9 mouse cellular contexts compared by ENCODE assay signal in the genomic region with DNA sequence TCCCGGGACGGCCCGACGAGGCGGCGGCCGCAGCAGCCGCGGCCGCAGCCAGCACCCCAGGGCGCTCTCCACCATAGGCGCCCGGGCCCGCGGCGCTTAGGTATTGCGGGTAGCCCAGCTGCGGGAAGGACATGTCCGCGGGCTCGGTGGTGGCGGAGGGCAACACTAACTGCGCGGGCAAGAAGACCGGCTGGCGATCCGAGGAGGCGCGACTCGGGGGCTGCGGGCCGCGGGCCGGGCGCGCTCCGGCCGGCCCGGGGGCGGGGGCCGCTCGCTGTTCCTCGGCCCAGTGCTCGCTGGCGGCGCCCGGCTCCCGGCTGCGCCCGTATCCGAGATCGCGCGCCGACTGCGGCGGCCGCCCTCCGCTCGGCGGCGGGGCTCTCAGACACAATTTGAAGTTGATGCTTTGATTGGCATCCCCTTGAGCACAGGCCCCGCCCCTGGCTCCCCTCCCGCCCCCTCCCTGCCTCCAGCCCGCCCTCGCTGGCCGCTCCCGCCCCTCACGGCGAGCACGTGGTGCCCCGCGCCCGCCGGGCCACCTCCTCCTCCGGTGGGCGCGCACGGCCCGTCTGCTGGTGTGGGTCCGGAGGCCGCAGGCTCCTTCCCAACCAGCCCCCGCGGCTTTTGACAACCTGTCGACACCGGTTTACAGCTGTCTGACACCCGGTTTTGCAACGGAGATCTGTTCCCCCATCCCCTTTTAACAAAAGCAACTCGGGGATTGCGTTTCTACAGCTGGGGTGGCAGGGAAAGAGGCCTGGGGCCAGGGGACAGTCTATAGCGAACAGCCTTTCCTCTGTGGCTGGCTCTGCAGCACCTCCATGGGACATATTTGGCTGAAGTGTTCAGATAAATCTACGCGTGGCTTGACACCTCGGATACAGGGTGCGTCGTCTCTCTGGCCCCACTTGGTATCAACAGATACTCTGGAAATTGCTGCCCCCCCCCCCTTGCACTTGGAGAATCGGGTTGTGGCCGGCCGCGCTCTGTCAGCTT. TPM values are rescaled to one million over a fixed set of nuclear protein-coding genes. Genes with fewer than 3 reads are reported as not detected.
DNase-seq lines count a peak whose midpoint lies in the region; ATAC-seq and TF ChIP-seq lines count a peak whose summit lies in the region.
"Had no signal": no experiment of that assay in that cellular context is flagged by ENCODE, and none has a peak within 500 bp of the region (broad histone marks: within the 10 kb centered on the region; RNA-seq: fewer than 3 reads in every experiment).

A gene (minus strand): TSS at position 368 of the 996 bp plus-strand sequence.

- peak; percentile 85 for ATAC-seq in hindbrain, embryonic 11.5 days (ENCODE audit: low FRiP score)
- ATAC-seq in liver, embryonic 11.5 days (replicated peaks; ENCODE audit: low FRiP score): peak; percentile 41; the same call in 1 of the 2 replicates
- ATAC-seq in neural tube, embryonic 12.5 days (ENCODE audit: low FRiP score, low read depth): peak; percentile 76
- no peak for ATAC-seq in inflammation-experienced regulatory T-cells, adult 6 months

- peak within 1 kb of the TSS; percentile 58 for H3K9ac ChIP-seq in ES-E14 (ENCODE audit: insufficient read depth, low read depth, low read length, poor library complexity, severe bottlenecking)
- peak within 1 kb of the TSS; percentile 83 for H3K9ac ChIP-seq in hindbrain, embryonic 11.5 days (ENCODE audit: low read depth, low read length)
- no peak within 1 kb of the TSS for H3K9ac ChIP-seq in liver, embryonic 11.5 days (ENCODE audit: low read depth, low read length)
- H3K9ac ChIP-seq in neural tube, embryonic 12.5 days: peak within 1 kb of the TSS; percentile 85

- H3K27ac ChIP-seq in ES-E14 (ENCODE audit: insufficient read depth, low read depth, low read length, poor library complexity, severe bottlenecking): no peak within 1 kb of the TSS
- peak within 1 kb of the TSS; percentile 93 for H3K27ac ChIP-seq in hindbrain, embryonic 11.5 days (ENCODE audit: low read depth, low read length)
- H3K27ac ChIP-seq in liver, embryonic 11.5 days (ENCODE audit: low read depth, low read length): no peak within 1 kb of the TSS
- H3K27ac ChIP-seq in neural tube, embryonic 12.5 days: peak within 1 kb of the TSS; percentile 37

- under 1% methylated on average over 76 of the region's 100 CpGs for WGBS in hindbrain, embryonic 11.5 days
- 1% methylated on average over 83 of the region's 100 CpGs for WGBS in liver, embryonic 11.5 days
- under 1% methylated on average over 87 of the region's 100 CpGs for WGBS in neural tube, embryonic 12.5 days

- H3K9me3 ChIP-seq in ES-E14 (ENCODE audit: control insufficient read depth, insufficient read depth, low read depth, low read length): no peaks in the 10 kb centered on the region
- H3K9me3 ChIP-seq in hindbrain, embryonic 11.5 days (ENCODE audit: control insufficient read depth, low read length): no peaks in the 10 kb centered on the region
- H3K9me3 ChIP-seq in liver, embryonic 11.5 days (ENCODE audit: control insufficient read depth, low read length): no peaks in the 10 kb centered on the region
- H3K9me3 ChIP-seq in neural tube, embryonic 12.5 days: no peaks in the 10 kb centered on the region

- H3K4me3 ChIP-seq in ES-E14 (ENCODE audit: insufficient read depth in 1 of 2, low read depth in 1 of 2, low read length in 2 of 2, poor library complexity in 1 of 2, severe bottlenecking in 1 of 2): peak within 1 kb of the TSS; percentile 55 to 62
- H3K4me3 ChIP-seq in hindbrain, embryonic 11.5 days (ENCODE audit: low read depth, low read length): peak within 1 kb of the TSS; percentile 88
- peak within 1 kb of the TSS; percentile 45 for H3K4me3 ChIP-seq in liver, embryonic 11.5 days (ENCODE audit: low read depth, low read length)
- peak within 1 kb of the TSS; percentile 65 for H3K4me3 ChIP-seq in neural tube, embryonic 12.5 days

- H3K36me3 ChIP-seq in ES-E14 (ENCODE audit: control insufficient read depth, insufficient read depth, low read length, poor library complexity, severe bottlenecking): no peaks in the 10 kb centered on the region
- H3K36me3 ChIP-seq in hindbrain, embryonic 11.5 days (ENCODE audit: control insufficient read depth, insufficient read depth, low read length): no peaks in the 10 kb centered on the region
- H3K36me3 ChIP-seq in liver, embryonic 11.5 days (ENCODE audit: control insufficient read depth, insufficient read depth, low read length): no peaks in the 10 kb centered on the region
- H3K36me3 ChIP-seq in neural tube, embryonic 12.5 days: no peaks in the 10 kb centered on the region

- H3K4me1 ChIP-seq in ES-E14 (ENCODE audit: control insufficient read depth in 2 of 2, insufficient read depth in 2 of 2, low read length in 2 of 2, poor library complexity in 1 of 2): peaks cover 0 to 3% of the 10 kb centered on the region in 2 experiments; a peak in 1 of 4 replicates
- H3K4me1 ChIP-seq in hindbrain, embryonic 11.5 days (replicated peaks; ENCODE audit: control insufficient read depth, insufficient read depth, low read length): peaks cover 2% of the 10 kb centered on the region; the same call in 1 of the 2 replicates
- no peaks in the 10 kb centered on the region; the same call in 1 of the 2 replicates for H3K4me1 ChIP-seq in liver, embryonic 11.5 days (replicated peaks; ENCODE audit: control insufficient read depth, insufficient read depth, low read length)
- H3K4me1 ChIP-seq in neural tube, embryonic 12.5 days: peaks cover 35% of the 10 kb centered on the region

- no peak for DNase-seq in ES-E14 (ENCODE audit: low read depth, low spot score)
- DNase-seq in embryo, embryonic 10 days (ENCODE audit: low spot score): peak; percentile 81
- peak; percentile 85 for DNase-seq in hindbrain, embryonic 11.5 days (ENCODE audit: low spot score)
- DNase-seq in liver, embryonic 11.5 days (ENCODE audit: low spot score): peak; percentile 51
- no peak for DNase-seq in urinary bladder, adult 18-20 months (ENCODE audit: low spot score in 2 of 2)
- no peak for DNase-seq in left cerebral cortex, adult 18-20 months (ENCODE audit: low spot score in 2 of 2)

- peak within 1 kb of the TSS; percentile 77 for H3K4me2 ChIP-seq in hindbrain, embryonic 11.5 days (replicated peaks; ENCODE audit: low read depth, low read length)
- peak within 1 kb of the TSS; percentile 65 for H3K4me2 ChIP-seq in liver, embryonic 11.5 days
- H3K4me2 ChIP-seq in neural tube, embryonic 12.5 days (replicated peaks): peak within 1 kb of the TSS; percentile 76

- in situ Hi-C loops in ES-E14 (cut with MboI; ENCODE audit: low sequenced_read_pairs in 2 of 2, unreplicated experiment in 2 of 2): loop anchor here (5.0 to 25.0 kb wide), 3 partner anchors 664 to 1301 kb away; a partner anchor contains a TSS

- H3K27me3 ChIP-seq in hindbrain, embryonic 11.5 days (ENCODE audit: control insufficient read depth, insufficient read depth, low read length): peaks cover 47% of the 10 kb centered on the region
- peaks cover 100% of the 10 kb centered on the region for H3K27me3 ChIP-seq in liver, embryonic 11.5 days (replicated peaks; ENCODE audit: control insufficient read depth, insufficient read depth, low read length)
- H3K27me3 ChIP-seq in neural tube, embryonic 12.5 days (replicated peaks): peaks cover 81% of the 10 kb centered on the region

TF ChIP-seq in ES-E14, 5 proteins besides CTCF, POLR2A, EP300 and RAD21:
- TF ChIP-seq MAFK (IDR thresholded peaks at IDR 0.05; ENCODE audit: insufficient read depth, low read depth, low read length) (no peak), CHD2 (IDR thresholded peaks at IDR 0.05; ENCODE audit: low read depth, low read length) (no peak)

RNA-seq across cellular contexts. Expression of the gene that starts here (rescaled TPM):
- total RNA-seq in ES-E14 (2012; rRNA removed): 1.5 and 5.5 TPM in 2 replicates
- polyA plus RNA-seq in hindbrain, embryonic 11.5 days (2014; fragmentation: Nextera tagmentation; extraction: Ambion mirVana): 6.7 and 7.1 TPM in 2 replicates
- polyA plus RNA-seq in liver, embryonic 11.5 days (2014; fragmentation: Nextera tagmentation; extraction: Ambion mirVana): 0.08 and 0.10 TPM in 2 replicates
- polyA plus RNA-seq in neural tube, embryonic 12.5 days (2016; fragmentation: Nextera tagmentation; extraction: Ambion mirVana): 5.0 and 6.9 TPM in 2 replicates
- polyA plus RNA-seq in inflammation-experienced regulatory T-cells, adult 6 months (2017; shearing (Covaris generic)): not detected
- under 1 TPM; 0.37 to 0.49 TPM for total RNA-seq in left cerebral cortex, adult 18-20 months (2021)
- polyA plus RNA-seq: spleen, adult 2 months had no signal

Comparison
In these comparisons a context has a peak if more than half of its experiments do, and no peak if none do; other contexts are left out.
1. Peak in DNase-seq, ATAC-seq, H3K4me3 ChIP-seq and H3K4me2 ChIP-seq in liver, embryonic 11.5 days; RNA of the gene not detected or under 1 TPM.
2. DNase-seq: peak in embryo, embryonic 10 days (single experiment) and hindbrain, embryonic 11.5 days (single experiment); none in ES-E14 (single experiment), urinary bladder, adult 18-20 months (0 of 2) and left cerebral cortex, adult 18-20 months (0 of 2).
3. H3K27ac ChIP-seq: peak in hindbrain, embryonic 11.5 days (single experiment) and neural tube, embryonic 12.5 days (single experiment); none in ES-E14 (single experiment) and liver, embryonic 11.5 days (single experiment).
4. Peak in every context shown above with its lines, with median percentiles within 50 percentile points of each other: H3K4me3 ChIP-seq and H3K4me2 ChIP-seq.